Mouse (Mus musculus) left cerebral cortex, postnatal 25 days (tissue): ENCODE data around the gene Ptprm. TPM values are rescaled to one million over a fixed set of nuclear protein-coding genes. Genes with fewer than 3 reads are reported as not detected.

Experiments
- DNase-seq, 2 experiments: peaks; one replicate each; pipeline ENCODE4 v3.0.0; 2022; ENCODE audit warnings: low spot score in 2 of 2, mixed read lengths in 1 of 2
- intact Hi-C: fragments of 180-260 bp; cut with DNase I; formaldehyde crosslinking; loops from one replicate; pipeline ENCODE4 v1.15.1; 2025
- total RNA-seq, 2 experiments: library from RNA; stranded (reverse); gene quantifications; 2 replicates each; pipeline ENCODE4 v1.2.3; 2021

The Ptprm gene
- total RNA-seq, 2 experiments from 2014 or later: 31.6 to 37.3 TPM

- DNase-seq: no peak
- intact Hi-C loops: no loop called here
These were observed 633.3 kb downstream of the Ptprm start for GRCm38 (mm10) chr17:66720992-66721351.

GRCm38 (mm10) chr17:66720200-66720991 lies 633.9 kb downstream of the Ptprm start:
- intact Hi-C loops: no loop called here
- no peak for DNase-seq

- no peak for DNase-seq
- intact Hi-C loops: no loop called here
These were observed 641.6 kb downstream of the Ptprm start for GRCm38 (mm10) chr17:66712456-66713205.

GRCm38 (mm10) chr17:66711221-66712016 lies 642.8 kb downstream of the Ptprm start:
- intact Hi-C loops: no loop called here
- DNase-seq: no peak

- no peak for DNase-seq
- intact Hi-C loops: no loop called here
These were observed 643.7 kb downstream of the Ptprm start for GRCm38 (mm10) chr17:66710568-66710967.

- intact Hi-C loops: no loop called here
- no peak for DNase-seq
These were observed 645.5 kb downstream of the Ptprm start for GRCm38 (mm10) chr17:66708748-66709147.

- intact Hi-C loops: no loop called here
These were observed 646.6 kb downstream of the Ptprm start for GRCm38 (mm10) chr17:66707684-66708083.

GRCm38 (mm10) chr17:66701358-66702184 lies 652.7 kb downstream of the Ptprm start:
- intact Hi-C loops: no loop called here
- peak in 1 of 2 experiments; percentile 10 for DNase-seq

More at GRCm38 (mm10) chr17:66707684-66708083, 646.6 kb downstream of the Ptprm start:
- DNase-seq: no peak

- no peak for DNase-seq
- intact Hi-C loops: no loop called here
These were observed 654.4 kb downstream of the Ptprm start for GRCm38 (mm10) chr17:66699896-66700295.

- intact Hi-C loops: no loop called here
These were observed 656.6 kb downstream of the Ptprm start for GRCm38 (mm10) chr17:66697650-66698049.

GRCm38 (mm10) chr17:66696531-66697172 lies 657.6 kb downstream of the Ptprm start:
- DNase-seq: no peak
- intact Hi-C loops: no loop called here

More at GRCm38 (mm10) chr17:66697650-66698049, 656.6 kb downstream of the Ptprm start:
- no peak for DNase-seq

- intact Hi-C loops: no loop called here
- DNase-seq: no peak
These were observed 659.9 kb downstream of the Ptprm start for GRCm38 (mm10) chr17:66694326-66694725.

GRCm38 (mm10) chr17:66693676-66694304 lies 660.5 kb downstream of the Ptprm start:
- intact Hi-C loops: no loop called here
- no peak for DNase-seq

- peak in 1 of 2 experiments; percentile 63 for DNase-seq
These were observed 661.1 kb downstream of the Ptprm start for GRCm38 (mm10) chr17:66692941-66693675.

GRCm38 (mm10) chr17:66688179-66688578 lies 666.1 kb downstream of the Ptprm start:
- DNase-seq: peak; percentile 12 to 60

More at GRCm38 (mm10) chr17:66692941-66693675, 661.1 kb downstream of the Ptprm start:
- intact Hi-C loops: no loop called here

GRCm38 (mm10) chr17:66687543-66687942 lies 666.7 kb downstream of the Ptprm start:
- intact Hi-C loops: loop anchor here (10.0 kb wide), 3 partner anchors 487 to 787 kb away; partner anchors contain the start of gene Ptprm

More at GRCm38 (mm10) chr17:66688179-66688578, 666.1 kb downstream of the Ptprm start:
- intact Hi-C loops: loop anchor here (10.0 kb wide), 3 partner anchors 487 to 787 kb away; partner anchors contain the start of gene Ptprm

More at GRCm38 (mm10) chr17:66687543-66687942, 666.7 kb downstream of the Ptprm start:
- no peak for DNase-seq
